Mouse (Mus musculus) MEL (cell line): Measurements from ENCODE around the gene Edar.

Source experiments
- CTCF ChIP-seq, 3 experiments: IDR thresholded peaks in 2 of 3; conservative IDR thresholded peaks in 1 of 3; 2 replicates each; pipeline ENCODE4 v1.5.1; 2011 to 2012; ENCODE audit warnings: low read length in 3 of 3, low read depth in 2 of 3, mild to moderate bottlenecking in 2 of 3, improper control_type of control experiment in 1 of 3, inconsistent platforms in 1 of 3, mixed read lengths in 1 of 3, moderate library complexity in 1 of 3; ENCODE audit not compliant: control insufficient read depth in 1 of 3, insufficient read depth in 1 of 3, poor library complexity in 1 of 3, severe bottlenecking in 1 of 3
- EP300 ChIP-seq, 2 experiments: IDR thresholded peaks; 2 replicates each; pipeline ENCODE4 v1.6.1; 2011; ENCODE audit warnings: improper control_type of control experiment in 2 of 2, low read length in 2 of 2, low read depth in 1 of 2, mild to moderate bottlenecking in 1 of 2
- GATA1 ChIP-seq: IDR thresholded peaks from 2 replicates; pipeline ENCODE4 v1.6.1; 2011; ENCODE audit warnings: low read depth, low read length, improper control_type of control experiment
- MAFK ChIP-seq: IDR thresholded peaks from 2 replicates; pipeline ENCODE4 v1.6.1; 2011; ENCODE audit warnings: low read depth, mild to moderate bottlenecking, low read length, improper control_type of control experiment, borderline replicate concordance
- SIN3A ChIP-seq: IDR thresholded peaks from 2 replicates; pipeline ENCODE4 v1.6.1; 2012; ENCODE audit warnings: low read length, improper control_type of control experiment, inconsistent platforms
- SMC3 ChIP-seq: IDR thresholded peaks from 2 replicates; pipeline ENCODE4 v1.6.1; 2011; ENCODE audit warnings: low read depth, low read length, improper control_type of control experiment
- TBP ChIP-seq: IDR thresholded peaks from 2 replicates; pipeline ENCODE4 v1.8.0; 2011; ENCODE audit warnings: low read depth, low read length, improper control_type of control experiment
- ZC3H11A ChIP-seq: IDR thresholded peaks from 2 replicates; pipeline ENCODE4 v1.6.1; 2012; ENCODE audit warnings: low read depth, mild to moderate bottlenecking, inconsistent platforms, low read length, improper control_type of control experiment

GRCm38 (mm10) chr10:58606356-58606755 lies 69.1 kb downstream of the Edar start:
- no peak for TF ChIP-seq CTCF (IDR thresholded peaks at IDR 0.05 in 2 of 3, conservative IDR thresholded peaks at IDR 0.05 in 1 of 3; ENCODE audit: control insufficient read depth in 1 of 3, insufficient read depth in 1 of 3, low read depth in 2 of 3, low read length in 3 of 3, poor library complexity in 1 of 3, severe bottlenecking in 1 of 3)
- TF ChIP-seq GATA1, result no peak
- TF ChIP-seq MAFK, result no peak
- no peak for TF ChIP-seq SMC3
- no peak for TF ChIP-seq TBP
- no peak for TF ChIP-seq ZC3H11A
- no peak for TF ChIP-seq EP300 (IDR thresholded peaks at IDR 0.05; ENCODE audit: low read depth in 1 of 2, low read length in 2 of 2)
- TF ChIP-seq SIN3A, result no peak
